Mouse (Mus musculus) neural tube, embryonic 13.5 days (tissue): ENCODE results near the gene Zfp974. TPM values are rescaled to one million over a fixed set of nuclear protein-coding genes. Genes with fewer than 3 reads are reported as not detected.
"Not testable (repeated sequence)": the region's sequence is repeated elsewhere in the genome, so short reads cannot be mapped to it uniquely, and the experiment has no call there.

Source experiments
- ATAC-seq: fragments of 200-750 bp; cut with Nextera tagmentation; 2 replicates; pipeline ENCODE4 v1.8.0; 2017; ENCODE audit warnings: low read depth, mild to moderate bottlenecking, moderate TSS enrichment, moderate library complexity
- H3K27ac ChIP-seq: fragments of 300-500 bp; sonication (generic); replicated peaks from 2 replicates; pipeline ENCODE4 v1.5.1; 2015; ENCODE audit warnings: moderate library complexity, mild to moderate bottlenecking, inconsistent platforms
- H3K27me3 ChIP-seq: fragments of 300-500 bp; sonication (generic); 2 replicates; pipeline ENCODE4 v1.6.1; 2015; ENCODE audit warnings: mild to moderate bottlenecking, inconsistent platforms
- H3K36me3 ChIP-seq: fragments of 300-500 bp; sonication (generic); 2 replicates; pipeline ENCODE4 v1.6.1; 2015; ENCODE audit warnings: mild to moderate bottlenecking, inconsistent platforms
- H3K4me1 ChIP-seq: fragments of 300-500 bp; sonication (generic); replicated peaks from 2 replicates; pipeline ENCODE4 v1.6.1; 2015; ENCODE audit warnings: inconsistent platforms
- H3K4me2 ChIP-seq: fragments of 300-500 bp; sonication (generic); 2 replicates; pipeline ENCODE4 v1.6.1; 2015; ENCODE audit warnings: inconsistent platforms, mild to moderate bottlenecking, moderate library complexity
- H3K4me3 ChIP-seq: fragments of 300-500 bp; sonication (generic); 2 replicates; pipeline ENCODE4 v1.5.1; 2015; ENCODE audit warnings: mild to moderate bottlenecking, inconsistent platforms
- H3K9ac ChIP-seq: fragments of 300-500 bp; sonication (generic); 2 replicates; pipeline ENCODE4 v1.6.1; 2015; ENCODE audit warnings: moderate library complexity, mild to moderate bottlenecking, inconsistent platforms
- H3K9me3 ChIP-seq: fragments of 300-500 bp; sonication (generic); 2 replicates; pipeline ENCODE4 v1.6.1; 2016; ENCODE audit warnings: inconsistent platforms
- WGBS: fragments of 180-500 bp; shearing (Covaris S2); methylation state at CpG from one replicate; pipeline ENCODE4 v1.1.7; 2015; 5-methylcytosine and 5-hydroxymethylcytosine counted together
- polyA plus RNA-seq: library from polyadenylated mRNA; unstranded; fragments of >200 nt; fragmentation: Nextera tagmentation; extraction: Ambion mirVana; gene quantifications from 2 replicates; pipeline ENCODE4 v1.2.1, GENCODE M21; 2015

The Zfp974 gene
- 15.0 and 16.1 TPM in 2 replicates for polyA plus RNA-seq

DNA sequence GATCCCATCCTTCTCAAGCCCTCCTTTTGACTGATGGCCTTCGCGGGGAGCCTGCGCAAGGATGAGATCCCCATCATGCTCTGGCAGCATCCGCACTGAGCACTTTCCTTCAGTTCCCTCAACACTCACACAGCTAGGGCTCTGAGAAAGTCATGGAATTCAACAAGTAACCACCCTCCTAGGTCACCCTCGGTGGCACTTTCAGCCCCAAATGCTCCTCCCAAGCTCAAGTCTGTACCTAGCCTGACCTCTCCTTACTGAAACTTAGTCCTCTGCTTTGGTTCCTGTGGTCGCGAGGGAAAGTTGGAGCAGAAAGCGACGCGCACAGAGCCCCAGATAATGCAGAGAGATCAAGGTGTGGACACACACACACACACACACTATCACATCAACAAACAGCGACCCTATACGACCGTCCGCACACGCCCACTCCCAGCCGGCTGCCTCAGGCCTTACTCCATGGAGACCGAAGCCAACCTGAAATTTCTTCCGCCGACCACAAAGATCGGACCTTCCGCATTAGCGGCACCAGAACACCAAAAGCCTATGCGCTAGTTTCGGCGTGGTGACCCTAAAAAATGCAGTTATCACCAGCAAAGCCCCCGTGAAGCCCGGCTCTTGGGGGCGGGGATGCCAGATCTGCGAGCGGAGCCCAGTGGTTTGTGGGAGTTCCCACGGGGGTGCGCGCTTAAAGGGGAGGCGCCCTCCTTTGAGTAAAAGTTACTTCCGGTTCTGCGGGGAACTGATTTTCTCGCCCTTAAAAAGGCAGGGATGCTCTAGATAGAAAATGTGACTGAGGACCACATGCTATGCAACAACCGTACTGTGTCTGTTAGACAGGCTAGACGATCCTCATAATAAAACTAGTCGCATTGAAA is at the start of gene Zfp974:
TSS of gene Zfp974 (minus strand) at position 643 of the 878 bp plus-strand sequence.
- Histone ChIP-seq H3K9ac (peak within 1 kb of the TSS; percentile 88), H3K4me1 (peaks cover 17% of the 10 kb centered on the region), H3K9me3 (no peaks in the 10 kb centered on the region), H3K4me3 (peak within 1 kb of the TSS; percentile 69), H3K27ac (peak within 1 kb of the TSS; percentile 75), H3K27me3 (no peaks in the 10 kb centered on the region), H3K4me2 (peak within 1 kb of the TSS; percentile 91), H3K36me3 (peaks cover 19% of the 10 kb centered on the region)
- peak; percentile 93 for ATAC-seq
- 5% methylated on average over 40 of the region's 40 CpGs for WGBS

DNA sequence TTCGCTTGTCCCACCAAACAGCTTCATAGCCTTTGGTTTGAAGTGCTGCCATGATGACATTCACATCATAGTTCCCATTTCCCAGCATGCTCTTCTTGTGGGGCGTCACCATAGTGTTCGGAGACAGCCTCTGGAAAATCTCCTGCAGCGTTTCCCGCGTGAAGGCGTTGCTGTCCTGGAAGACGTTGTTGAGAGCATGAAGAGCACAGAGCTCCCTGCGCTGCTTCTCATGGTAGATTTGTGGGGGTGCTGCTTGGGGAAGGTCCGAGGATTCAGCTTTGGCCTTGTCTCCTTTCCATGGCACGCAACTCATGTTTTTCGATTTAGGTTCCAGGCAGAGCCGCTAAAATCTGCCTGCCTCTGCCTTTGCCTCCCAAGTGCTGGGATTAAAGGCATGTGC is 20.2 kb upstream of the Zfp974 start:
- not testable (repeated sequence) for H3K4me3 ChIP-seq, H3K4me2 ChIP-seq, H3K27ac ChIP-seq, H3K9me3 ChIP-seq, ATAC-seq, H3K27me3 ChIP-seq, H3K9ac ChIP-seq, H3K36me3 ChIP-seq, H3K4me1 ChIP-seq
- 93% methylated on average over 13 of the region's 13 CpGs for WGBS

DNA sequence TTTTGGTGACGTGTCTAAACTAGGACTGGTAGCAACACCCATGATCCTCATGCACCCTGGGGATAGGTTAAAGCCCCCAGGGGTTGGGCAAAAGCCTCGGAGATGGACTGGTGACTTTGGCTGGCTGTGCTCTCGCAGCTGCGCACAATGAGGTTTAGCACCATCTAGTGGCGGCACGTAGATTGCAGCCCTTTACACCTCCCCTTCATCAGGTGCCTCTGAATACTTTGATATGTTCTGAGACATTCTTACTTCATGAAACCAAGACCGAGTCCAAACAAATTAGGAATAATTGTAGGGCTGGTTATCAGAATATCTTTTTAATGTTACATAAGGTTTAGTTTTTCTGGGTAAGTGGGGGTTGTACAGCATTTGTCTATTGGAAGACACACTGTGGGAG is 12.6 kb upstream of the Zfp974 start:
- H3K4me1 ChIP-seq, H3K9me3 ChIP-seq, ATAC-seq, H3K4me3 ChIP-seq, H3K36me3 ChIP-seq, H3K27me3 ChIP-seq, H3K9ac ChIP-seq, H3K27ac ChIP-seq, H3K4me2 ChIP-seq: not testable (repeated sequence)
- WGBS = 39% methylated on average over 6 of the region's 7 CpGs

DNA sequence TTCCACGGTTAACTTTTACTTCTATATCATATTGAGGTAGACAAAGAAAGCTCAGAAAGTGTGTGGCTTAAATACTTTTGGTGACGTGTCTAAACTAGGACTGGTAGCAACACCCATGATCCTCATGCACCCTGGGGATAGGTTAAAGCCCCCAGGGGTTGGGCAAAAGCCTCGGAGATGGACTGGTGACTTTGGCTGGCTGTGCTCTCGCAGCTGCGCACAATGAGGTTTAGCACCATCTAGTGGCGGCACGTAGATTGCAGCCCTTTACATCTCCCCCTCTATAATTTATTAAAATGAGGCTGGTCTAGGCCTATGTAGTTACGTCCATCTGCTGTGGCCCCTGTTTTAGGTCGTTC is 4.5 kb upstream of the Zfp974 start:
- H3K36me3 ChIP-seq, H3K27me3 ChIP-seq, H3K9me3 ChIP-seq, H3K9ac ChIP-seq, ATAC-seq, H3K4me1 ChIP-seq, H3K27ac ChIP-seq: not testable (repeated sequence)
- WGBS = 33% methylated on average over 1 of the region's 9 CpGs
- Histone ChIP-seq H3K4me2 (peak overlapping the region; percentile 45), H3K4me3 (peak overlapping the region; percentile 11; the same call in 1 of the 2 replicates)

DNA sequence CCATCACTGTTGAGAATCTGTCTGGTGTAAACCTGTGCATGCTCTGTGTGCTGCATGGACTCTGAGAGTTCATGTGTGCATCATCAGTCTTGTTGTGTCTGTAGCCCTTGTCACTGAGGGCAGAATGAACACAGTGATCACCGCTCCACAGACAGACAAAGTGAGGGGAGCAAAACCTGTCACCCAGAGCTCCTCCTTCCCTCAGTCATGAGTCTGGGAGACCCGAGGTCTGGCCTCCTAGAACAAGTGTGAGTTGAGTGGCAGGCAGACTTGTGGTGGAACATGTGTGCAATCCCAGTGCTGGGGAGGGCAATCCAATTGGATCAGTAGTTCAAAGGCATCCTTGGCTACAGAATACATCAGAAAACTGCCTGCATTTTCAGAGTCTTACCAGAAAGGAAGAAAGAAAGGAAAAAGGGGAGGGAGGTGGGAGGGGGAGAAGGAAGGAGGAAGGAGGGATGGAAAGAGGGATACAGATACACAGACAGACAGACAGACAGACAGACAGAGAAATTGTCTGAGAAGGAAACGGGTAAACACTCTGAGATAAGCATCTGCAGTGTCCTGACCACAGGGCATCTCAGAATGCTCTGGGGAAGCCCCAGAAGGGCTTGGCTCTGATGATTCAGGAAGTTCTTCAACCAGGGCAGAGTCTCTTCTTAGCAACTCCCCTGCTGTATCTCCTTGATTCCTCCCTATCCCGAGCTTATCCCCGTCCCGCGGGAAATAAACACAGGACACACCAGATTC is 4.0 kb upstream of the Zfp974 start:
- Histone ChIP-seq H3K36me3 (no peaks in the 10 kb centered on the region), H3K27ac (no peak overlapping the region), H3K9ac (peak overlapping the region; percentile 55), H3K27me3 (no peaks in the 10 kb centered on the region), H3K9me3 (no peaks in the 10 kb centered on the region), H3K4me3 (peak overlapping the region; percentile 11; the same call in 1 of the 2 replicates), H3K4me2 (peak overlapping the region; percentile 45), H3K4me1 (peaks cover 13% of the 10 kb centered on the region)
- 27% methylated on average over 7 of the region's 7 CpGs for WGBS
- 0 out of 2 replicates have a peak, but pooled peaks have one; percentile 20 for ATAC-seq

DNA sequence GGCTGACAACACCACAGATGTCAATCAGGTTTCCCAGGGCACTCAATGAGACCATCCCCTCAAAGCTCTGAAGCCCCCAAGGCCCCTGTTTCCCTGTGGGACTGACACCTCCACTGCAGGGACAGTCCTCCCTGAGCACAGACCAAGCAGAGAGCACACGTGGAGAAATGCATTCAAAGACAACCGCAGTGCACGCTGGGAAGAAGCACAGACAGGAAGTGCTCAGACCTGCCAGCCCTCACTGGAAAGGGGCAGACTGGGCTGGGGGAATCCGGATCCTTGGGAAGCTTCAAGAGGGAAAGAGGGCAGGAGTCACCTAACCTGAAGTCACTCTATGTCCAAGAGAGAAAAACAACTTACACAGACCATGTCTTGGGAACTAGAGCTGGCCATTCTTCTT is 2.2 kb downstream of the Zfp974 start:
- ATAC-seq = not testable (repeated sequence)

DNA sequence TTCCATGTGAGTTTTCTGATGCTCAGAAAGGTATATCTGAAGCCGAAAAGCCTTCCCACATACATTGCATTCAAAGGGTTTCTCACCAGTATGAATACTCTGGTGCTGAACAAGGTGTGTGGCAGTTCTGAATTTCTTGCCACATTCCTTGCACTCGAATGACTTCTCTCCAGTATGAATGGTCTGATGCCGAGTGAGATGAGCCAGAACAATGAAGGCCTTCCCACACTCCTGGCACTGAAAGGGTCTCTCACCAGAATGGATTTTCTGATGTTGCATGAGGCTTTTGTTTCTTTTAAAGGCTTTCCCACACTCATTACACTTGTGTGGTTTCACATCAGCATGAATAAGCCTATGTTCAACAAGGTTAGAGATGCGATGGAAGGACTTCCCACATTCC is 18.3 kb downstream of the Zfp974 start:
- H3K9ac ChIP-seq, H3K27ac ChIP-seq, ATAC-seq, H3K4me1 ChIP-seq, H3K27me3 ChIP-seq, H3K4me2 ChIP-seq, H3K4me3 ChIP-seq: not testable (repeated sequence)
- Histone ChIP-seq H3K36me3 (peaks cover 69% of the 10 kb centered on the region), H3K9me3 (peaks cover 26% of the 10 kb centered on the region)
- whole genome bisulfite sequencing = 50% methylated on average over 4 of the region's 4 CpGs

More for the DNA sequence above, 2.2 kb downstream of the Zfp974 start:
- WGBS = 45% methylated on average over 4 of the region's 4 CpGs
- not testable (repeated sequence) for H3K9ac ChIP-seq, H3K27ac ChIP-seq, H3K27me3 ChIP-seq, H3K4me2 ChIP-seq, H3K9me3 ChIP-seq, H3K4me3 ChIP-seq
- H3K36me3 ChIP-seq = peaks cover 32% of the 10 kb centered on the region
- H3K4me1 ChIP-seq = peaks cover 14% of the 10 kb centered on the region

DNA sequence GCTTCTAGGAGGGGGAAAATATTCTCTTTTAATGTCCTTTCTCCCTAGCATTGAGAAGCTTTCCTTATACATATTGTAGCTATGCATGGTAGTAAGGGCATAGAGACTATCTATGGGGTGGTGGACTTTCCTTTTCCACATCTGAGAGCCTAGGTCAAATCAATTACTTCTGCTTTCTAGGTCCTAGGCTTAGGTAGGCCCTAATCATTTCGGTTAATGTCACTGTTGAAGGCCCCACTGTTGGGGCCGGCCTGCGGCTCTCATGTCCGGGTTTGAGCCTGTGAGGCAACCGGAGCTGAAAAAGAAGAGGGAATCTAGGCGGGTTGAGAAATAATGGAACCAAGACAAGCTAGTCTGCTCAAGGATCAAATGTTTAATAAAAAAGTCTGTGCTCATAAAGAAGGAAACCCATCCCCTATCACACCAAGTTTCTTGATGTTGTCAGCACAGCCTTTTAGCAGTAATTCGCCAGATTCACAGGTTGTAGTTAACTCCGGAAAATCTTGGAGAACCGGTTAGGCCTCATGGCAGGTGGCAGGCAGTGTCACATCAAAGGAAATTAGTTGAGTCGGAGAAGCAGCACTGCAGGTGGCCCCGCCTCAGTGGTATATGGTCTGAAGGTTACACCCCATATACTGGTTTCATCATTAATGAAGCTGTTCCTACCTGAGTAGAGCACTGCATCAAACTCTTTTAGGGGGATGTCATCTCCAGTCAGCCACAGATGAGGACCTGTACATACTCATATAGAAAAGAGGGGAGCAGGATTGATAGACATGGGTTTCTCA is 24.0 kb downstream of the Zfp974 start:
- Histone ChIP-seq H3K4me1 (no peaks in the 10 kb centered on the region), H3K4me2 (no peak overlapping the region), H3K27me3 (no peaks in the 10 kb centered on the region), H3K4me3 (no peak overlapping the region), H3K36me3 (peaks cover 42% of the 10 kb centered on the region), H3K9ac (no peak overlapping the region), H3K27ac (no peak overlapping the region), H3K9me3 (peaks cover 22% of the 10 kb centered on the region; the same call in 1 of the 2 replicates)
- ATAC-seq = no peak
- WGBS = 77% methylated on average over 11 of the region's 11 CpGs

DNA sequence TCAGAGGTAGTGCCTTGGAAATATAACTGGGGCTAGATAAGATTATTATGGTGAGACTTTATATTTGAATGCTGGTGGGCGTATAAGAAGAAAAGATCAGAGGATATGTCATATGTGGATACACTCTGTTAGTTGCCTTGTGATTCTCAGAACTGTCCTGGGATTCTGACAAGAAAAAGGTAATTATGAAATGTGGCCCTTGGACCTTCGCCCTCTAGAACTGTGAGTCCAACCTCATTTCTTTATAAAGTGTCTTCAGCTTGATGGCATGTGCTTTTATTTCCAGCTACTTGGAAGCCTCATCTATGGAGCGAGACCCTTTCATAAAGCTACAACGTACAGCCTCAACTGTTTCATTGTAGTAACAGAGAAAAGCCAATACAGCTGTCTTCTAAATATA is 28.7 kb downstream of the Zfp974 start:
- no peak for ATAC-seq
- H3K9ac ChIP-seq = no peak overlapping the region
- peaks cover 7% of the 10 kb centered on the region for H3K36me3 ChIP-seq
- no peak overlapping the region for H3K4me2 ChIP-seq
- H3K27me3 ChIP-seq = no peaks in the 10 kb centered on the region
- H3K4me1 ChIP-seq = no peaks in the 10 kb centered on the region
- H3K9me3 ChIP-seq = peaks cover 13% of the 10 kb centered on the region; the same call in 1 of the 2 replicates
- no peak overlapping the region for H3K4me3 ChIP-seq
- WGBS = 92% methylated on average over 4 of the region's 4 CpGs
- H3K27ac ChIP-seq = no peak overlapping the region

DNA sequence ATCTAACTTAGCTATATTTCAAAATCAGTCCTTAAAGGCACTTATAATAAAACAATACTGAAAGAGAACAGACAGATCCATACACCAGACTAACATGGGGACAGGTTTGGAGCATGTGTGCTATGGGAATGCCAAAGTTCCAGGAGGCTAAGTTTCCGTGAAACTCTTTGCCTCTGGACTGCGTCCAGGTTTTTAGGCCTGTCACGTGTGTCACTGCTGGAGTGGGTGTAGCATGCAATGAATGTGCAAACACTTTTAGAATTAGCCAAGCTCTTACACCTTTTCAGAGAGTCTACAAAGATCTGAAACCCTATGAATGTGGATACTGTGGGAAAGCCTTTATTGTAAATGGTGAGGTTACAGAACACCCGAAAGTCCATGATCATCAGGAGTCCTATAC is 47.5 kb downstream of the Zfp974 start:
- Histone ChIP-seq H3K9me3 (peaks cover 10% of the 10 kb centered on the region; the same call in 1 of the 2 replicates), H3K36me3 (peaks cover 54% of the 10 kb centered on the region), H3K27me3 (no peaks in the 10 kb centered on the region), H3K27ac (no peak overlapping the region), H3K4me2 (no peak overlapping the region), H3K9ac (no peak overlapping the region), H3K4me1 (no peaks in the 10 kb centered on the region), H3K4me3 (no peak overlapping the region)
- ATAC-seq = no peak
- 91% methylated on average over 4 of the region's 4 CpGs for WGBS

DNA sequence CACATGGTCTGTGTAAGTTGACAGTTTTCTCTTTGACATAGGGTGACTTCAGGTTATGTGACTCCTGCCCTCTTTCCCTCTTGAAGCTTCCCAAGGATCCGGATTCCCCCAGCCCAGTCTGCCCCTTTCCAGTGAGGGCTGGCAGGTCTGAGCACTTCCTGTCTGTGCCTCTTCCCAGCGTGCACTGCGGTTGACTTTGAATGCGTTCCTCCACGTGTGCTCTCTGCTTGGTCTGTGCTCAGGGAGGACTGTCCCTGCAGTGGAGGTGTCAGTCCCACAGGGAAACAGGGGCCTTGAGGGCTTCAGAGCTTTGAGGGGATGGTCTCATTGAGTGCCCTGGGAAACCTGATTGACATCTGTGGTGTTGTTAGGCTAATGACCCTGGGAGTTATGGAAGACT is 66.7 kb downstream of the Zfp974 start:
- H3K27ac ChIP-seq, H3K4me3 ChIP-seq, H3K27me3 ChIP-seq, H3K9ac ChIP-seq, ATAC-seq, H3K9me3 ChIP-seq, H3K4me2 ChIP-seq: not testable (repeated sequence)
- WGBS = 88% methylated on average over 5 of the region's 5 CpGs
- peaks cover 17% of the 10 kb centered on the region for H3K36me3 ChIP-seq
- peaks cover 18% of the 10 kb centered on the region for H3K4me1 ChIP-seq
